Mouse (Mus musculus) limb, embryonic 13.5 days (tissue): ENCODE data around the gene Ppa1. TPM values are rescaled to one million over a fixed set of nuclear protein-coding genes. Genes with fewer than 3 reads are reported as not detected.

Experiments used
- polyA plus RNA-seq: library from polyadenylated mRNA; unstranded; fragments of >200 nt; fragmentation: Nextera tagmentation; extraction: Ambion mirVana; gene quantifications from 2 replicates; pipeline ENCODE4 v1.2.1, GENCODE M21; 2015

Ppa1 gene
- polyA plus RNA-seq, 1 experiment from 2014 or later = 209 TPM

Other genes with a start within 250 kb of the Ppa1 start
- 0.19 and 0.20 TPM in 2 replicates for gene Nodal, start 230.6 kb upstream of the Ppa1 start, polyA plus RNA-seq
- gene Eif4ebp2, start 195.9 kb upstream of the Ppa1 start, polyA plus RNA-seq = 70.6 and 72.2 TPM in 2 replicates
- 11.5 and 11.7 TPM in 2 replicates for gene Lrrc20, start 172.8 kb upstream of the Ppa1 start, polyA plus RNA-seq
- gene Npffr1, start 53.1 kb upstream of the Ppa1 start, polyA plus RNA-seq = 0.05 and 0.11 TPM in 2 replicates
- gene Sar1a, start 31.7 kb downstream of the Ppa1 start, polyA plus RNA-seq = 291 and 292 TPM in 2 replicates
- gene Tysnd1, start 47.0 kb downstream of the Ppa1 start, polyA plus RNA-seq = 29.1 and 30.9 TPM in 2 replicates
- gene Aifm2, start 66.7 kb downstream of the Ppa1 start, polyA plus RNA-seq = 15.1 and 15.9 TPM in 2 replicates
- gene H2afy2, start 135.6 kb downstream of the Ppa1 start, polyA plus RNA-seq = 266 and 267 TPM in 2 replicates